Mouse (Mus musculus) large intestine, adult 2 months (tissue): ENCODE data around the gene Gstt1. TPM values are rescaled to one million over a fixed set of nuclear protein-coding genes. Genes with fewer than 3 reads are reported as not detected.
"Not testable (repeated sequence)": the region's sequence is repeated elsewhere in the genome, so short reads cannot be mapped to it uniquely, and the experiment has no call there.

Source experiments
- DNase-seq: peaks from one replicate; pipeline ENCODE4 v3.0.0-alpha.2; 2012; ENCODE audit warnings: low read depth, low spot score
- WGBS: fragments of 180-500 bp; shearing (Covaris S2); methylation state at CpG from one replicate; pipeline ENCODE4 v1.1.7; 2018; 5-methylcytosine and 5-hydroxymethylcytosine counted together
- polyA plus RNA-seq: library from polyadenylated mRNA; depleted of rRNA; stranded (reverse); fragments of >200 nt; gene quantifications from 2 replicates; pipeline ENCODE4 v1.2.3, GENCODE M21; 2012; rRNA removed

The Gstt1 gene
- polyA plus RNA-seq, 1 experiment, result 44.8 TPM

DNA sequence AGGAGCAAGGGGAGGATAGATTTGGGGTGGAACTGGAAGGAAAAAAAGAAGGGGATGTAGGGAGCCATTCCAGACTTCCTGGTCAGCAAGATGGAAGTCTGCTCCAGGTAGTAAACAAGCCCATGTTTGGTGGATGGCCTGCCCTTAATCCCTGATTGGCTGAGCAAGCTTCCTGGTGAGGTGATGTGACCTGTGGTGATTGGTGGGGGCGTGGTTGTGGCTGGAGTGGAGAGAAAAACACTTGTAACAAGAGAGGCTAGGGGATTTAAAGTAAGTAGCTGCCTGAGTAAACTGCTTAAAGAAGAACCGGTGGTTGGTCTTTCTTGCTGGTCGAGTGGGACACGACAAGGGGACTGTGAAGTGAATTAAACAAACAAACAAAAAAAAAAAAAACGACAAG is 30.6 kb downstream of the Gstt1 start:
- WGBS, result 37% methylated on average over 5 of the region's 5 CpGs
- not testable (repeated sequence) for DNase-seq

DNA sequence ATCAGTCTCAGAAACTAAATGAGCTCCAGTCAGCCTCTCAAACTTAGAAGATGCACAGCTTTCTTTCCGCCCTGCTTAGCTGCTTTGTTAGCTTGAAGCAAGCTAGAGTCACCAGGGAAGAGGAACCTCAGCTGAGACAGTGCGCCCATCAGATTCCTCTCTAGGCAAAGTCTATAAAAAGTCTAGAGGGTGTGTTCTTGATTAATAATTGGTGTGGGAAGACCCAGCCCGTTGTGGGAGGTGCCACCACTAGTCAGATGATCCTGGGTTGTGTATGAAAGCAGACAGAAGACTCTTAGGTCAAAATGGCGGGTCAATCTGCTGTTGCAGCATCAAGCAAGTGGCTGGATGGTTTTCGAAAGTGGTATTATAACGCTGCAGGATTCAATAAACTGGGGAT is 31.5 kb downstream of the Gstt1 start:
- DNase-seq, result no peak
- 80% methylated on average over 6 of the region's 6 CpGs for WGBS

DNA sequence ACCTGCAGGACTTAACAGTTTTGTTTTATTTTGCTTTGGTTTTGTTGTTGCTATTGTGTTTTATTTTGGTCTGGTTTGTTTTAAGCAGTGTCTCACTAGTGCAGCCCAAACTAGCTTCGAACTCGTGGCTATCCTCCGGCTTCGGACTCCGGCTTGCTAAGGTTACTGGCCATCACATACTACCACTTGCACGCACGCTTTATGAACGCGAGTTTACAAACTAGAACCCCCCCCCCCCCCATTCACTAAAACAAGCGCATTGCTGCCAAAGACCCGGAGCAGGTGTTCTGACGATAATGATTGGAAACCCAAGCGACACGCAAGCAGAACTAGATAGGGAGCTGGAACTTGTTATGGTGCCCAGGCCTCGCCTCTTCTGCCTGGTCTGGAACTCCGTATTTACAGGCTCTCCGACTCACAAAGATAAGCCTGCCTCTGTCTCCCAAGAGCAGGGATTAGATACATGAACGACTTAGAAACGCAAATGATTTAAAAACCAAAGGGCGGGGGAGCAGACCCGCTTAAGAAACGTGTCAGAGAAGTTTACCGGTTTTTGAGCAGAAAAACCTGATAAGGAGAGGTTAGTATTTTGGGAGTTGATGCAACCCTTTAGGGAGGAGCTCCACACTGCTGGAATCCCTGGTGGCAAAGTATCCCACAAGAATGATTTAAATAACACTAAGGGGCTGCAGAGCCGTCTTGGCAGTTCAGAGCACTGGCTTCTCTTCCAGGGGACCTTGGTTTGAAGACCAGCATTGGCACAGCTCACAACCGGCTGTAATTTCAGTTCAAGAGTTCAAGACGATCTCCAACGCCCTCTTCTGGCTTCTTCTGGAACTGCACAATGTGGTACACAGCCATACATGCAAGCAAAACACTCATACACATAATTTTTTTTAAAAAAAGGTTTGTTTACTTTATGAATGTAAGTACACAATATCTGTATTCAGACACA is 33.6 kb downstream of the Gstt1 start:
- DNase-seq, result no peak
- WGBS, result 1% methylated on average over 27 of the region's 27 CpGs

DNA sequence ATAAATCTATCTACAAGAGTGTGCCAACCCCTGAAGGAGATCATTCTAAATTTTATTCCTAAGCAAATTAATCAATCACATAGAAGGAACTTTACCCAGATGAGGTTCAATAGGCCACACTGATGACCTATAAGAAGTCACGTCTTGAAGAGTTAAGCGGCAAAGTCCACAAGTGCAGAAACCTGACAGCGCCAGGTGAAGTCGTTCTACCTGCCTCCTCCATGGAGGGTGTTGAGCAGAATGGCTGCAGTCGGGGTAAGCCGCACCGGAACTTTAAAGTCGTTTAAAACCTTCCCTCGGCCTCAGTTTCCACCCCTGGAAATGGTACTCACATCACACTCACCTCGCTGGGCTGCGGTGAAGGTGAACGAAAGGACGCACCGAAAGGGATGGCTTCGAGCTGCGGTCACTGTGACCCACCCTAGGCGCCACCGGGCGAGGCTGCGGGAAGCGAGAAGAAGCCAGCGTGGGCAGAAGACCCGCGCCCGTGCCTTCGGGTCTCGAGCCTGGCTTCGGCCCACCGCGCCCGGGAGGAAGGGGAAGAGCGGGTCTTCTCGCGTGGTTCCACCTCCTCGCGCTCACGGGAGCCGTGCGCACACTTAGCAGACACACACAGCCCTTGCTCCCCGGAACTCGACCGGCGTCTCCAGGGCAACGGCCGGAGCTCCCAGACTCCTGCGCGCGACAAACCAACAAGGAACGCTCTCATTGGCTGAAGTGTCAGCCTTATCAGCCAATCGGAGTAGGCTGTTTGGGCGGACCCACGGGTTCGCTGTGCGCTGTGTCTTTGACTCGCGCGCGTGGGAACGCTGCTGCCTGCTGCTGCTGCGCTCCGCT is 34.5 kb downstream of the Gstt1 start, which contains the start of gene Cabin1:
Gene Cabin1, minus strand, starts transcription at position 660 of the 837 bp plus-strand sequence.
- under 1% methylated on average over 61 of the region's 61 CpGs for WGBS
- peak; percentile 92 for DNase-seq

DNA sequence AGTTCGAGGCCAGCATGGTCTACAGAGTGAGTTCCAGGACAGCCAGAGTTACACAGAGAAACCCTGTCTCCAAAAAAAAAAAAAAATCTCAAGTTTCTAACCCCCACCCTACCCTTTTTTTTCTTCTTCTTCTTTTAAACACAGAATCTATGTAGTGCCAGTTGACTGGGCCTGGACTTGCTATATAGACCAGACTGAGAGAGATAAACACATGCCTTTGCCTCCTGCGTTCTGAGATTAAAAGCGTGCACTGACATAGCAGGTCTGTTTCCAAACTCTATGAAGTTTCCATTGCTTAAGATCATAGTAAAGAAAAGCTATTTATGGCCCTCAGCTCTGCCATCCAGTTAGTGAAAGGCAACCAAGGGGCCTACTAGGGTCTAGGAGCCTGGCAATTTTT is 36.0 kb downstream of the Gstt1 start:
- no peak for DNase-seq
- 84% methylated on average over 3 of the region's 3 CpGs for WGBS

DNA sequence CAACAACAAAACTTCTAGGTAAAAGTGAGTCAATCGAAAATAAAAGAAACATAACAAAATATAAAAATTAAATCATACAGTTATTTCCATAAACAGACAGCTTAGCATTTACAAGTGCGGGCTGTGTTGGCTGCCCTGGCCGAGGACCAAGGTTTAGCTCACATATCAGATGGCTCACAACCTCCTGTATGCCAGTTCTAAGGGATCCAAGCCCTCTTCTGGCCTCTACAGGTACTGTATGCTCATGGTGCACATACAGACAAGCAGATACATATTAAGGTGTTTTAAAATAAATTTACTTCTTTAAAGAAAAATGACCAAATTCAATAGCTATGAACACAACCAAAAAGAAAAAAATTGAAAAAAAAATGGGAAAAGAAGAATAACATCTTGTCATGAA is 38.1 kb downstream of the Gstt1 start:
- DNase-seq, result no peak
- WGBS, result 99% methylated on average over 3 of the region's 3 CpGs

DNA sequence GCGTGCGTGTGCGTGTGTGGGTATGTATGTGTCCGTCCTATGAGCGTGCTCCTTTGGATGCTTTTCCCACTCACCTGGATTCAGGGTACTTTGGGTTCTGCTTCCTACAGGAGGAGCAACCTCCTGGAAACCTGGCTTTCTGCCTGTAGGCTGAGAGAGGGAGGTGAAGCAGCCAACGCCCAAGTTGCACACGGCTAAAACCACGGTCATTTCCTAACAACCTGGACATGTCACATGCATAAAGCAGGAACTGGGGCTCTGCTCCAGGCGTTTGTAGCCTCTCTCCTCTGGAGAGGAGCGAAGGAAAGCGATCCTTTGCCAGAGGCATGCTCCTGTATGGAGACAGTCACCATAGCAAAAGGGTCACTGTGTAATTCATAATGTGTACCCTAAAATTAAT is 41.7 kb downstream of the Gstt1 start:
- no peak for DNase-seq
- WGBS, result 77% methylated on average over 11 of the region's 11 CpGs

DNA sequence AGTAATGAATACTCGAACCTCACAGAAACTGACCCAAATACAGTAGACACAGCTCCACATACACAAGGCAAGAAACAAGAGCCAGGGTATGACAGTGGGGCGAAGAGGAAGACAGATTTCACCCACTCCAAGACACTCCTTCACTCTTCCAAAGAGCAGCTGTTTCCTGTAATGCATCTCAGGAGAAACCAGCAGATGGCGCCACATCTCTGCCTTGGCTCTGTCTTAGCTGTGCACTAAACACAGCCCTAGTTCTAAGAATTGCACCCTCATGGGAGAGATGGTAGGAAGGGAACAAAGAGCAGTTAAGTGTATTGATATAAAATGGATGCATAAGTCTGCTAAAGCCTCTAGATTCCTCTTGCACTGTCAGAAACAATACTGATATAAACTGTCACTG is 54.4 kb downstream of the Gstt1 start:
- peak; percentile 58 for DNase-seq
- 44% methylated on average over 3 of the region's 3 CpGs for WGBS

DNA sequence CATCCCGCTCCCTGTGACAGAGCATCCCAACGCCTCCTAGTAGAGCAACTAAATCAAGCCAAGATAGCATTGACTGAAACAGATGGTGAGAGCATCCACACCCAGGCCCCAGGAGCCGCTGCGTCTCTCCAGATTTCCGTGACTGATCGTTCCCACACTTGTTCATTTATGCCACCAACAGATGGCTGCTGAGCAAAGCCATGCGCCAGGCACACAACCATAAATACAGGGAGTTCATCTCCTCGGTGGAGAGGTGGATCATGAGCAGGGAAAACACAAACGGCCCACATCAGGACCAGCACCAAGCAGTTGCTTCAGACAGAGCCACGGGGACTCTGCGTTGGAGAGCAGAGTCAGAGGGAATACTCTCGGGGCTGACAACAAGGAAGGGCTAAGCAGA is 55.0 kb downstream of the Gstt1 start:
- no peak for DNase-seq
- WGBS, result 91% methylated on average over 12 of the region's 12 CpGs

DNA sequence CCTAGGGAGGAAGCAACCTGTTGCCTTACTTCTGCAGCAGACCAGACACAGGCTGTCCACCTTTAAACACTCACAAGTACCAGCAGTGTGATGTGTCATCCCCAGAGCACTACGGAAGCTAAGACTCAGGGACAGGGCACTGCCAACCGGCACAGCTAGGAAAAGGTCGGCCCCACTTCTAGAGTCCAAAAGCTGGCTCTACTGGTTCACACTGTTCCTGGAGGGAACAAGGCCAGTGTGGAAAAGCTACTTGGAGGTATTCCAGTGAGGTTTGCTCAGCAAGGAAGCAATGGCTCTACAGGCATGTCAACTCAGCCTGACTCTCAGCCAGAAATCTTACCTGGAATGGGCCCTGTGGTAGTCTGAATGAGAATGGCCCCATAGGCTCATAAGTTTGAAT is 57.5 kb downstream of the Gstt1 start:
- WGBS, result 49% methylated on average over 3 of the region's 3 CpGs
- no peak for DNase-seq

Other genes starting within 250 kb of the Gstt1 start
- gene Lrrc75b, start 238.3 kb downstream of the Gstt1 start, polyA plus RNA-seq, result 1.0 TPM in 2 replicates
- gene Ggt1, start 237.0 kb downstream of the Gstt1 start, polyA plus RNA-seq, result 370 and 634 TPM in 2 replicates
- 16.0 and 26.1 TPM in 2 replicates for gene Ggt5, start 209.2 kb downstream of the Gstt1 start, polyA plus RNA-seq
- gene Susd2, start 154.6 kb downstream of the Gstt1 start, polyA plus RNA-seq, result 42.9 and 124 TPM in 2 replicates
- gene Cabin1, start 34.2 kb downstream of the Gstt1 start, polyA plus RNA-seq, result 20.3 and 36.0 TPM in 2 replicates
- 81.4 and 104 TPM in 2 replicates for gene Ddt, start 25.2 kb downstream of the Gstt1 start, polyA plus RNA-seq
- 0.48 and 0.58 TPM in 2 replicates for gene Gm20441, start 17.6 kb downstream of the Gstt1 start, polyA plus RNA-seq
- 48.6 and 59.5 TPM in 2 replicates for gene Gstt3, start 17.2 kb downstream of the Gstt1 start, polyA plus RNA-seq
- gene Gstt4, start 24.0 kb upstream of the Gstt1 start, polyA plus RNA-seq, result not detected in 2 replicates
- gene Gstt2, start 38.8 kb upstream of the Gstt1 start, polyA plus RNA-seq, result 115 and 146 TPM in 2 replicates
- 739 and 807 TPM in 2 replicates for gene Mif, start 61.7 kb upstream of the Gstt1 start, polyA plus RNA-seq
- 39.2 and 101 TPM in 2 replicates for gene Derl3, start 94.8 kb upstream of the Gstt1 start, polyA plus RNA-seq
- gene Smarcb1, start 123.0 kb upstream of the Gstt1 start, polyA plus RNA-seq, result 41.0 and 48.6 TPM in 2 replicates
- gene Chchd10, start 134.5 kb upstream of the Gstt1 start, polyA plus RNA-seq, result 348 and 403 TPM in 2 replicates
- 5.3 and 7.6 TPM in 2 replicates for gene Mmp11, start 137.9 kb upstream of the Gstt1 start, polyA plus RNA-seq
- 0.30 TPM in 1 of 2 replicates, not detected in the other for gene Gm867, start 142.1 kb upstream of the Gstt1 start, polyA plus RNA-seq
- gene Vpreb3, start 144.5 kb upstream of the Gstt1 start, polyA plus RNA-seq, result 28.0 and 43.9 TPM in 2 replicates
- gene Gm5134, start 155.9 kb upstream of the Gstt1 start, polyA plus RNA-seq, result 0.19 and 0.34 TPM in 2 replicates
- gene Zfp280b, start 234.1 kb upstream of the Gstt1 start, polyA plus RNA-seq, result 6.5 and 9.4 TPM in 2 replicates